Mouse (Mus musculus) gastrocnemius, postnatal 14 days (tissue): ENCODE data around the gene D5Ertd579e. TPM values are rescaled to one million over a fixed set of nuclear protein-coding genes. Genes with fewer than 3 reads are reported as not detected.

ENCODE experiments used
- DNase-seq: peaks from one replicate; pipeline ENCODE4 v3.0.0; 2021; ENCODE audit warnings: mixed read lengths
- intact Hi-C: fragments of 180-260 bp; cut with DNase I; formaldehyde crosslinking; loops from one replicate; pipeline ENCODE4 v1.15.1; 2025; ENCODE audit warnings: low total_unique reads
- total RNA-seq, 2 experiments: library from RNA; stranded (reverse); gene quantifications; 2 replicates each; pipeline ENCODE4 v1.2.3; 2021

The D5Ertd579e gene
- total RNA-seq, 2 experiments from 2014 or later = 52.2 to 54.5 TPM

GRCm38 (mm10) chr5:36557584-36558308 lies 138.1 kb downstream of the D5Ertd579e start:
- no peak for DNase-seq
- intact Hi-C loops = no loop called here

GRCm38 (mm10) chr5:36556906-36557305 lies 138.9 kb downstream of the D5Ertd579e start:
- intact Hi-C loops = no loop called here
- DNase-seq = no peak

DNA sequence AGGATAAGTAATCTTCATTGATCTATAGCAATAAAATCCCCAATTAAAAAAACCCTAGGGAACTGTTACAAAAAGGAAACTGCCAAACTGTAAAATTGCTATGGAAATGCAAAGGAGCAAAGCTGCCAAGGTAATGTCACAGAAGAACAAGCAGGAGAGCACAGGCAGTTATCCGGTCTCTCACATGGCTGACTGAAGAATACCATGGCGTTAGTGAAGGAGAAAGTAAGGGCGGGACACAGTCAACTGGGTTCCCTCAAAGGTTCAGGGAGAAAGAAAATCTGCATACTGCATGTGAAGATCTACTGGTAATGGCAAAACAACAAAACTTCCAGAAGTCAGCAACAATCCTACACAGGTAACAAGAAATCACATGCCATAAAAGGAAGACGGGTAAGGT lies 139.5 kb downstream of the D5Ertd579e start:
- no peak for DNase-seq
- intact Hi-C loops = no loop called here

GRCm38 (mm10) chr5:36554496-36554895 lies 141.3 kb downstream of the D5Ertd579e start:
- intact Hi-C loops = no loop called here
- DNase-seq = no peak

GRCm38 (mm10) chr5:36553886-36554285 lies 141.9 kb downstream of the D5Ertd579e start:
- no peak for DNase-seq
- intact Hi-C loops = no loop called here

DNA sequence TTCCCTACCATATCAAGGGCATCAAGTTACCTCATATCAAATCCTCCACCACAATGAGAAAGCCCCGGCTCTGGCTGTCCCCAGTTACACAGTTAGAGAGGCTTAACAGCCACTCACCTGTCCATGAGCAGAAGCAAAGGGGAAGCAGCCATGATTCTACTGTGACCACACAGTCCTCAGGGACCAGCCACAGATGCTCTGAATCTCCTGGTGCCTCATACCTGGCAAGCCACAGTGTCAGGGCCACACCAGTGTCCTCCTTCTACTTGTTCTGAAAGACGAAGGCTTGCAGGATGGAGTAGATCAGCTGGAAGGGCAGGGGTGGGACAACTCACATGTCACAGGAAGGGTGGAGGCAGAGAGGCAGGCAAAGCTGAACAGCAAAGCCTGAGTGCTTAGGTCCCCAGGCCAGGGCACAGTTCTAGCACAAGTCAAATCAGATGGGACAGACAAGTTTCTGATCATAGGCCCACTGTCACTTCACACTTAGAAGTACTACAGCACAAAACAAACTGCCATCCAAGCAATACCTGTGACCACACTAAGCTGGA lies 142.7 kb downstream of the D5Ertd579e start:
- intact Hi-C loops = no loop called here

DNA sequence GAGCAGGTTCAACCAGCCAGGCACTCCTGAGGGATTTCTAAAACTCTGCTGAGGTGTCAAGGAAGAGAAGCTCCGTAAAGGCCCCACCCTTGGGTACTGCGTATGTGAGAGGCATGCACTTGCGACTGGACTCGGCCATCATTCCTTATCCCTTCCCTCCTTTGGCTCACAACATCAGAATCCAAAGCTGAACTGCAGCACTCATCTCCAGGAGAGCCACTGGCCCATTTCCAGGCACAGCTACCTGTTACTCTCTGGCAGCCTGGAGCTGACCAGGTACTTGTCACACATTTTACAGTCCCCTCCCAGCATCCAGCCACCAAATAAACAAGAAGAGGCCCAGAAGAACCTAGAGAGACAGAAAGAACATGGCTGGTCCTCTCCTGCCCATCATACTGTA lies 143.4 kb downstream of the D5Ertd579e start:
- DNase-seq = no peak
- intact Hi-C loops = no loop called here

More for the DNA sequence above, 142.7 kb downstream of the D5Ertd579e start:
- DNase-seq = no peak

Other genes with a start within 250 kb of the D5Ertd579e start
- gene Grpel1, start 231.0 kb downstream of the D5Ertd579e start, total RNA-seq = 10 to 100 TPM; 34.2 to 38.3 TPM
- 10 to 100 TPM; 11.8 to 12.2 TPM for gene Tada2b, start 211.7 kb downstream of the D5Ertd579e start, total RNA-seq
- under 1 TPM in 1 of 2 experiments, not detected in 1; 0.16 TPM for gene Ccdc96, start 211.4 kb downstream of the D5Ertd579e start, total RNA-seq
- gene Tbc1d14, start 102.7 kb downstream of the D5Ertd579e start, total RNA-seq = 10 to 100 TPM; 13.9 to 14.6 TPM
- 1 to 10 TPM; 8.0 to 9.2 TPM for gene Bloc1s4, start 52.6 kb upstream of the D5Ertd579e start, total RNA-seq
- gene Mrfap1, start 100.7 kb upstream of the D5Ertd579e start, total RNA-seq = 100 to 1,000 TPM; 264 to 293 TPM
- 1 to 10 TPM; 6.8 to 9.1 TPM for gene Man2b2, start 134.6 kb upstream of the D5Ertd579e start, total RNA-seq
- under 1 TPM; 0.24 to 0.70 TPM for gene Ppp2r2c, start 172.5 kb upstream of the D5Ertd579e start, total RNA-seq